Mouse (Mus musculus) R1 (cell line): ENCODE measurements at regions not wholly inside any gene's neighbourhood (a gene's known extent, or its start where the extent isn't known, plus 50 kb on each side); places are given as distances from the start of the nearest gene placed in this dataset.
"Not testable (repeated sequence)": the region's sequence is repeated elsewhere in the genome, so short reads cannot be mapped to it uniquely, and the experiment has no call there.

ENCODE experiments used
- DNase-seq: peaks from one replicate; pipeline ENCODE4 v3.0.0-alpha.2; 2018; ENCODE audit warnings: low read depth, low spot score

- DNase-seq: peak; percentile 76
These were observed 292.9 kb upstream of the Arglu1 start for GRCm38 (mm10) chr8:8983133-8983661.

GRCm38 (mm10) chr8:8978969-8979368 is 288.6 kb upstream of the Arglu1 start:
- DNase-seq: no peak

GRCm38 (mm10) chr8:8973769-8974168 is 283.4 kb upstream of the Arglu1 start:
- DNase-seq: no peak

- no peak for DNase-seq
These were observed 283.0 kb upstream of the Arglu1 start for GRCm38 (mm10) chr8:8973334-8973733.

GRCm38 (mm10) chr8:8970776-8971175 is 280.5 kb upstream of the Arglu1 start:
- DNase-seq: no peak

- no peak for DNase-seq
These were observed 280.0 kb upstream of the Arglu1 start for GRCm38 (mm10) chr8:8970346-8970745.

GRCm38 (mm10) chr8:8969112-8969950 is 279.0 kb upstream of the Arglu1 start:
- DNase-seq: no peak

- no peak for DNase-seq
These were observed 276.3 kb upstream of the Arglu1 start for GRCm38 (mm10) chr8:8966658-8967048.

GRCm38 (mm10) chr8:8965983-8966657 is 275.8 kb upstream of the Arglu1 start:
- no peak for DNase-seq

- DNase-seq: no peak
These were observed 269.9 kb upstream of the Arglu1 start for GRCm38 (mm10) chr8:8960221-8960620.

GRCm38 (mm10) chr8:8959787-8960093 is 269.4 kb upstream of the Arglu1 start:
- DNase-seq: no peak

- DNase-seq: no peak
These were observed 268.9 kb upstream of the Arglu1 start for GRCm38 (mm10) chr8:8959021-8959786.

- DNase-seq: not testable (repeated sequence)
These were observed 267.8 kb upstream of the Arglu1 start for GRCm38 (mm10) chr8:8958140-8958539.

- no peak for DNase-seq
These were observed 261.9 kb upstream of the Arglu1 start for GRCm38 (mm10) chr8:8952212-8952611.

- no peak for DNase-seq
These were observed 260.9 kb upstream of the Arglu1 start for GRCm38 (mm10) chr8:8951186-8951585.

- no peak for DNase-seq
These were observed 257.3 kb upstream of the Arglu1 start for GRCm38 (mm10) chr8:8947516-8948161.

- peak; percentile 28 for DNase-seq
These were observed 252.7 kb upstream of the Arglu1 start for GRCm38 (mm10) chr8:8942991-8943390.

- no peak for DNase-seq
These were observed 250.6 kb upstream of the Arglu1 start for GRCm38 (mm10) chr8:8940899-8941298.

- DNase-seq: peak; percentile 64
These were observed 248.2 kb upstream of the Arglu1 start for GRCm38 (mm10) chr8:8938536-8938935.

- no peak for DNase-seq
These were observed 242.1 kb upstream of the Arglu1 start for GRCm38 (mm10) chr8:8932466-8932865.

- no peak for DNase-seq
These were observed 241.4 kb upstream of the Arglu1 start for GRCm38 (mm10) chr8:8931746-8932145.
